Mouse (Mus musculus): ENCODE results near the gene Cntd1. TPM values are rescaled to one million over a fixed set of nuclear protein-coding genes. Genes with fewer than 3 reads are reported as not detected.

Gene Cntd1
- polyA plus RNA-seq, 1 experiment from 2014 or later = 1.7 TPM

GRCm38 (mm10) chr11:101238071-101238647 is 40.7 kb upstream of the Cntd1 start:
- ATAC-seq (ENCODE audit: insufficient number of reproducible peaks, insufficient read depth, low FRiP score, low TSS enrichment, low read depth) = no peak

DNA sequence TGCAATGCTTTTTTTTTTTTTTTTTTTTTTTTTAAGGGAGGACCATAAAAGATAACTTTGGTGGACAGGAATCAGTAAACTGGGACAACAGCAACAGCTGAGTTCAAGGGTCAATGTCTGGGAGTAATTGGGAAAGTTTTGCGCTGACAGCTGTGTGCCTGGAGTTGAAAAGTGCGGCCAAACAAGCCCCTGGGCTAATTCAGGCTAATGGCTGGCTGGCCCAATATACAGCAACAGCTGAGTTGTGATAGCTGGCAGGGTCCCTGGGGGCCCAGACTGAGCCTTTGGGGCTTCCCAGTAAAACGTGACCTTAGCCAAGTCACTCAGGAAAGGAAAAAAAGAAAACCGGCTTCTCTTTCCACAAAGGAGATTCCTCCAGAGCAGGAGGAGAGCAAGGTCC is 33.7 kb upstream of the Cntd1 start:
- ATAC-seq (ENCODE audit: insufficient number of reproducible peaks, insufficient read depth, low FRiP score, low TSS enrichment, low read depth) = no peak
- Histone ChIP-seq H3K9me3 (no peaks in the 10 kb centered on the region), H3K36me3 (no peaks in the 10 kb centered on the region), H3K4me2 (peak overlapping the region; percentile 97), H3K9ac (no peak overlapping the region), H3K4me1 (peaks cover 31% of the 10 kb centered on the region), H3K27ac (no peak overlapping the region), H3K27me3 (peaks cover 23% of the 10 kb centered on the region), H3K4me3 (no peak overlapping the region; the same call in 1 of the 2 replicates)
- WGBS = 13% methylated on average over 4 of the region's 4 CpGs

More at GRCm38 (mm10) chr11:101238071-101238647, 40.7 kb upstream of the Cntd1 start:
- Histone ChIP-seq H3K27me3 (no peaks in the 10 kb centered on the region), H3K9ac (0 out of 2 replicates have a peak overlapping the region, but pooled peaks have one; percentile 36), H3K4me2 (peak overlapping the region; percentile 30; the same call in 1 of the 2 replicates), H3K36me3 (no peaks in the 10 kb centered on the region), H3K4me3 (no peak overlapping the region), H3K4me1 (peaks cover 14% of the 10 kb centered on the region), H3K27ac (peak overlapping the region; percentile 87), H3K9me3 (no peaks in the 10 kb centered on the region)
- 17% methylated on average over 5 of the region's 5 CpGs for WGBS

DNA sequence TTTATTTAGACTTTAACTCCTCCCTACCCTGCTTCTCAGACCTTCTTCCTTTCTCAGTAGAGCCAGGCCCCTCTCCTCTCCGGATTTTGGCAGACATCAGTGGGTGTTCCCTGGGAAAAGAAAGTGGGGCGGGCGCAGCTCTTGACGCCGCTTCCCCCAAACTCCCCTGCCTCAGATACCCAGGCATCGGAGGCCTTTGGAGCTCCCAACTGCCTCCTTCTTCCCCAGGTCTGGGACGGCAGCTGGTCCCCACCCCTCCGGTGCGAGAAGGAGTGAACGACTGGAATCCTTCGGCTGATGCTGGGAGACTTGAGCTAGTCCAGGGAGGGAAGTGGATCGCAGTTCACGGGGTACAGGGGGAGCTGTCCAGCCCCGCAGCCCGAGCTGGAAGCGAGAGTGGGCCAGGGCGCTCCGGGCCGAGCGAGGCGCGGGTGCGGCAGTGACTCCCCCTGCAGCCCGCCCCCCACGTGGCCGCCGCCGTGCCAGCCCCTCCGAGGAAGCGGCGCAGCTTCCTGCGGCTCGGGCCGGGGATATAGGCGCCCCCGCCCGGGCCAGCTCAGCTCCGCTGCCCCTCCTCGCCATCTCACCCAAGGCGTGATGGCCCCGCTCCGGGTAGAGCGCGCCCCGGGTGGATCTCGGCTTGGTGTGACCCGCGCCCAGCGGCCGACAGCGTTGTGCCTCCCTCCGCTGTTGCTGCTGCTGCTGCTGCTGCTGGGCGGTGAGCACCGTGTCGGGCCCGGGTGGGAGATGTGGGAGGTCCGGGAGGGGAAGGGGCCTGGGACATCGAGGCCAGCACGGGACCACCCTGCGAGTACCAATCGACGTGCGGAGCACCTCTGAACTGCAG is 32.7 kb upstream of the Cntd1 start, which contains the start of gene Ramp2:
Ramp2 (plus strand) TSS at position 174 of the 847 bp plus-strand sequence.
- Histone ChIP-seq H3K4me2 (peak within 1 kb of the TSS; percentile 97), H3K9ac (peak within 1 kb of the TSS; percentile 85), H3K27ac (peak within 1 kb of the TSS; percentile 66), H3K4me3 (peak within 1 kb of the TSS; percentile 66), H3K27me3 (peaks cover 23% of the 10 kb centered on the region), H3K4me1 (peaks cover 31% of the 10 kb centered on the region), H3K9me3 (no peaks in the 10 kb centered on the region), H3K36me3 (no peaks in the 10 kb centered on the region)
- WGBS = under 1% methylated on average over 62 of the region's 63 CpGs
- peak; percentile 69; the same call in 1 of the 2 replicates for ATAC-seq (ENCODE audit: insufficient number of reproducible peaks, insufficient read depth, low FRiP score, low TSS enrichment, low read depth)

DNA sequence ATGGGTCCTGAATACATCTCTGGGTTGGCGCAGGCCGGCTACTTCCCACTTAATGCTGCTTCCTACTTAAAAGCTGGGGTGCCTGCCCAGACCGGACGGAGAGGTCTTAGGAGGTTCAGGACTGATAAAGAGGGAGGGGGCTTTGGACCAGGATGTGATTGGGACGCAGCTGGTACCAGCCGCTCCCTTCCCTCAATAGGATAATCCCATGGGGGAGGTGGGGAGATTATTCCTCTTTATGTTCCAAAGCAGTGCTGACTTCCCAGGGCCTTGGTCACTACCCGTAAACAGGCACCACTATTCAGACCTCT is 32.2 kb upstream of the Cntd1 start:
- H3K4me2 ChIP-seq = peak overlapping the region; percentile 97
- peaks cover 31% of the 10 kb centered on the region for H3K4me1 ChIP-seq
- H3K27ac ChIP-seq = peak overlapping the region; percentile 66; the same call in 1 of the 2 replicates
- no peaks in the 10 kb centered on the region for H3K36me3 ChIP-seq
- peaks cover 23% of the 10 kb centered on the region for H3K27me3 ChIP-seq
- peak overlapping the region; percentile 66 for H3K4me3 ChIP-seq
- H3K9me3 ChIP-seq = no peaks in the 10 kb centered on the region
- peak overlapping the region; percentile 85 for H3K9ac ChIP-seq
- no peak for ATAC-seq (ENCODE audit: insufficient number of reproducible peaks, insufficient read depth, low FRiP score, low TSS enrichment, low read depth)
- 8% methylated on average over 7 of the region's 7 CpGs for WGBS

DNA sequence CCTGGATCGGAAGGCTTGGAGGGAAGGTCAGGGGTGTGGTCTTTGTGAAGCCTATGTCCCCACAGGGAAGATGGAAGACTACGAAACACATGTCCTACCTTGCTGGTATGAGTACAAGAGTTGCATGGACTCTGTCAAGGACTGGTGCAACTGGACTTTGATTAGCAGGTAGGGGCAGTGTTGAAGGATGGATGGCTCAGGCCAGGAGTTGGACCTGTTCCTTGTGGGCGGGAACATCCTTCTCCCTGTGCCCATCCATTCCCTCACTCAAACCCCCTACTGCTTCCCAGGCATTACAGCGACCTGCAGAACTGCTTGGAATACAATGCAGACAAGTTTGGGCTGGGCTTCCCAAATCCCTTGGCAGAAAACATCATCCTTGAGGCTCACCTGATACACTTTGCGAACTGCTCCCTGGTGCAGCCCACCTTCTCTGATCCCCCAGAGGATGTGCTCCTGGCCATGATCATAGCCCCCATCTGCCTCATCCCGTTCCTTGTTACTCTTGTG is 31.2 kb upstream of the Cntd1 start:
- Histone ChIP-seq H3K9ac (0 out of 2 replicates have a peak overlapping the region, but pooled peaks have one; percentile 85), H3K4me1 (peaks cover 34% of the 10 kb centered on the region), H3K27me3 (peaks cover 23% of the 10 kb centered on the region), H3K36me3 (no peaks in the 10 kb centered on the region), H3K27ac (no peak overlapping the region), H3K4me3 (peak overlapping the region; percentile 66), H3K9me3 (no peaks in the 10 kb centered on the region), H3K4me2 (peak overlapping the region; percentile 97)
- WGBS = 76% methylated on average over 6 of the region's 6 CpGs
- ATAC-seq (ENCODE audit: insufficient number of reproducible peaks, insufficient read depth, low FRiP score, low TSS enrichment, low read depth) = no peak

DNA sequence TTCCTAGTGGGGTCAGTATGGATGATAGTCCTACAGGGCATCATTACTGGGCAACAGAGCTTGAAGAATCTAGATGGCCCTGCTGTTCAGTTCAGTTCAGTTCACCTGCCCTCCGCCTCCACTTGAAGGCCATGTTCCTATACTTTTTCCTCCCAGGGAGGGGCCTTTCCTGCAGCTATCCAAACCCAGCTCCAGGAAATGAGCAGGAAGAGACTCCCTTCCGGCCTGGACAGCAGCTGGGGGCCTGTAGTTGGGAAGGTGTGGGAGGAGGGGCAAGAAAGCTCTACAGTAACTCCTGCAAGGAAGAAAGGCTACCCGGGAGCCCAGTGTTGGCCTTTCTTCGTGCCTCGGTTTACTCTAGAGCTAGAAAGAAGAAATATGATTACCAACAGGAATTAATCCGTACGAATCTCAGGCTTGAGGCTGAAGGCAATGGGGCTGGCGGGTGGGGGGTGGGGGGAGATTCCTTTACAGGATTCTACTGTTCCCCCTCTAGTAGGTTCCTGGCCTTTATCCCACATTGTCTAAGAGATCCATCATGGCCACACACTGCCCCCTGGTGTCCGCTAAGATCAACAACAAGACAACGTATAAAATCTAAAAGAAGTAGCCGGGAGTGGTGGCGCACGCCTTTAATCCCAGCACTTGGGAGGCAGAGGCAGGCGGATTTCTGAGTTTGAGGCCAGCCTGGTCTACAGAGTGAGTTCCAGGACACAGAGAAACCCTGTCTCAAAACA is 30.4 kb upstream of the Cntd1 start:
- Histone ChIP-seq H3K27me3 (peaks cover 23% of the 10 kb centered on the region), H3K36me3 (no peaks in the 10 kb centered on the region), H3K9me3 (no peaks in the 10 kb centered on the region), H3K27ac (no peak overlapping the region), H3K4me1 (peaks cover 39% of the 10 kb centered on the region), H3K4me2 (peak overlapping the region; percentile 97), H3K9ac (no peak overlapping the region), H3K4me3 (no peak overlapping the region)
- ATAC-seq (ENCODE audit: insufficient number of reproducible peaks, insufficient read depth, low FRiP score, low TSS enrichment, low read depth) = no peak
- 31% methylated on average over 14 of the region's 14 CpGs for WGBS

- 84% methylated on average over 2 of the region's 2 CpGs for WGBS
- Histone ChIP-seq H3K27me3 (peaks cover 19% of the 10 kb centered on the region), H3K9ac (no peak overlapping the region), H3K9me3 (no peaks in the 10 kb centered on the region), H3K4me3 (no peak overlapping the region), H3K27ac (no peak overlapping the region), H3K4me1 (peaks cover 32% of the 10 kb centered on the region), H3K36me3 (peaks cover 3% of the 10 kb centered on the region), H3K4me2 (no peak overlapping the region)
- no peak for ATAC-seq (ENCODE audit: insufficient number of reproducible peaks, insufficient read depth, low FRiP score, low TSS enrichment, low read depth)
Observed at GRCm38 (mm10) chr11:101251031-101251430, 27.8 kb upstream of the Cntd1 start.

DNA sequence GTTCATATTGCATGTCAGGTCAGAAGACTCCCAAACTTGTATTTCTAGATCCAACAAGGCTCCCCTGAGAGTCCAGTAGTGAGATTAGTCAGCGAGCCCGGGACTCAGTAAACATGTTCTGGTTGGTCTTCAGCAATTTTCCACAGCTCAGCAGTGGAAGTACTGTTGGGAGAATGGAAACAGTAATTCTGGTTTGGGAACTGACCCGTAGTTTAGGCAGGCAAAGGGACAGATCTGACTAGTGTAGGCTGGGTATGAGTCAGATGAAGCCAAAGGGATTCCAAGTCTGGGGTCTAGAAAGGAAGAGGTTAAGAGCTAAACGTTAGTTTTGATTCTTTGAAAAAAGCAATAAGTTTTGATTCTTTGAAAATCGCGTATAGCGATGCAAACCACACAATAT is 25.9 kb upstream of the Cntd1 start:
- Histone ChIP-seq H3K9ac (peak overlapping the region; percentile 93), H3K4me1 (peaks cover 20% of the 10 kb centered on the region), H3K4me2 (peak overlapping the region; percentile 94), H3K27me3 (peaks cover 3% of the 10 kb centered on the region; the same call in 1 of the 2 replicates), H3K9me3 (no peaks in the 10 kb centered on the region), H3K36me3 (peaks cover 11% of the 10 kb centered on the region), H3K4me3 (peak overlapping the region; percentile 76), H3K27ac (peak overlapping the region; percentile 89)
- 7% methylated on average over 7 of the region's 7 CpGs for WGBS
- no peak for ATAC-seq (ENCODE audit: insufficient number of reproducible peaks, insufficient read depth, low FRiP score, low TSS enrichment, low read depth)

DNA sequence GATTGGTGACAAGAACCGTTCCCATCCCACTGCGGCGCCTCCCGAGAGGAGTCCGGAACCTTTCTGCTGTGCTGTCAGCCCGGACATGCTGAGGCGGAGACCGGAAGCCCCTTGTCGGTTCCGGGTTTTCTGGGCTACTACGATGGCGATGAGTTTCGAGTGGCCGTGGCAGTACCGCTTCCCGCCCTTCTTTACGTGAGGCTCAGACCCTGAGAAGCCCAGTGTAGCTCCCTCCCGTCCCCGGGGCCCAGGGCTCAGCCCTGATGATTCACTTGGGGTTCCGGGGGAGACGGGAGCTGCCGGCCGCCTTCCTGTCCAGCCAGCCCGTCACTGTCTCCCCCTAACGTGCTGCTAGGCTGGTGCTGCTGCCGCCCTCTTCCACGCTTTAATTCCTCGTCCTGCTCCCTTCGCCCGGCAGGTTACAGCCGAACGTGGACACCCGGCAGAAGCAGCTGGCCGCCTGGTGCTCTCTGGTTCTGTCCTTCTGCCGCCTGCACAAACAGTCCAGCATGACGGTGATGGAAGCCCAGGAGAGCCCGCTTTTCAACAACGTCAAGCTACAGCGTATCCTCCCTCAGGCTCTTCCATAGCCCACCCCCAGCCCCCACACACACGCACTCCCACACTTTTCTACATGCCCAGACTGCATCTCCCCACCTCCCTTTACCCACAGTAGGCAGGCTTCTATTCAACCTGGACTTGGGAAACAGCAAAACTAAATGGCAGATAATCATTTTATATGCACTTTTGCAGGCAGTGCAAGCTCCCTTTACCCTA is 25.0 kb upstream of the Cntd1 start, which contains the start of gene Vps25:
Vps25 (plus strand) TSS at position 95 of the 777 bp plus-strand sequence.
- H3K4me3 ChIP-seq = peak within 1 kb of the TSS; percentile 76
- peak within 1 kb of the TSS; percentile 89 for H3K27ac ChIP-seq
- H3K27me3 ChIP-seq = no peaks in the 10 kb centered on the region
- H3K9me3 ChIP-seq = no peaks in the 10 kb centered on the region
- H3K4me1 ChIP-seq = peaks cover 23% of the 10 kb centered on the region
- H3K36me3 ChIP-seq = peaks cover 19% of the 10 kb centered on the region
- under 1% methylated on average over 40 of the region's 40 CpGs for WGBS
- peak; percentile 78 for ATAC-seq (ENCODE audit: insufficient number of reproducible peaks, insufficient read depth, low FRiP score, low TSS enrichment, low read depth)
- H3K4me2 ChIP-seq = peak within 1 kb of the TSS; percentile 94
- H3K9ac ChIP-seq = peak within 1 kb of the TSS; percentile 93

GRCm38 (mm10) chr11:101255826-101256775 is 22.7 kb upstream of the Cntd1 start:
- H3K9me3 ChIP-seq = no peaks in the 10 kb centered on the region
- no peak overlapping the region for H3K4me2 ChIP-seq
- no peak overlapping the region for H3K9ac ChIP-seq
- peaks cover 44% of the 10 kb centered on the region for H3K4me1 ChIP-seq
- peaks cover 4% of the 10 kb centered on the region; the same call in 1 of the 2 replicates for H3K27me3 ChIP-seq
- 87% methylated on average over 13 of the region's 13 CpGs for whole genome bisulfite sequencing
- no peak for ATAC-seq (ENCODE audit: insufficient number of reproducible peaks, insufficient read depth, low FRiP score, low TSS enrichment, low read depth)
- peaks cover 22% of the 10 kb centered on the region for H3K36me3 ChIP-seq
- no peak overlapping the region for H3K4me3 ChIP-seq
- H3K27ac ChIP-seq = no peak overlapping the region

Measured in embryonic facial prominence, embryonic 13.5 days (tissue).